Mouse (Mus musculus) forebrain, embryonic 16.5 days (tissue): ENCODE measurements at regions not wholly inside any gene's neighbourhood (a gene's known extent, or its start where the extent isn't known, plus 50 kb on each side); places are given as distances from the start of the nearest gene placed in this dataset.

Experiments
- ATAC-seq: fragments of 200-750 bp; cut with Nextera tagmentation; 2 replicates; pipeline ENCODE4 v1.8.0; 2017; ENCODE audit warnings: mild to moderate bottlenecking, moderate library complexity
- H3K27ac ChIP-seq: fragments of 300-500 bp; sonication (generic); 2 replicates; pipeline ENCODE4 v1.5.1; 2014; ENCODE audit warnings: low read length, control low read depth
- H3K27me3 ChIP-seq: fragments of 300-500 bp; sonication (generic); replicated peaks from 2 replicates; pipeline ENCODE4 v1.6.1; 2014; ENCODE audit warnings: low read length; ENCODE audit not compliant: control insufficient read depth, insufficient read depth
- H3K36me3 ChIP-seq: fragments of 300-500 bp; sonication (generic); 2 replicates; pipeline ENCODE4 v1.6.1; 2014; ENCODE audit not compliant: control insufficient read depth, insufficient read depth
- H3K4me1 ChIP-seq: fragments of 300-500 bp; sonication (generic); replicated peaks from 2 replicates; pipeline ENCODE4 v1.6.1; 2014; ENCODE audit warnings: low read length; ENCODE audit not compliant: control insufficient read depth, insufficient read depth
- H3K4me2 ChIP-seq: fragments of 300-500 bp; sonication (generic); 2 replicates; pipeline ENCODE4 v1.6.1; 2014; ENCODE audit warnings: mild to moderate bottlenecking, low read length, control low read depth
- H3K4me3 ChIP-seq: fragments of 300-500 bp; sonication (generic); replicated peaks from 2 replicates; pipeline ENCODE4 v1.5.1; 2014; ENCODE audit warnings: mild to moderate bottlenecking, low read length, control low read depth
- H3K9ac ChIP-seq: fragments of 300-500 bp; sonication (generic); replicated peaks from 2 replicates; pipeline ENCODE4 v1.6.1; 2014; ENCODE audit warnings: low read depth, low read length, control low read depth
- H3K9me3 ChIP-seq: fragments of 300-500 bp; sonication (generic); 2 replicates; pipeline ENCODE4 v1.6.1; 2016; ENCODE audit warnings: low read length; ENCODE audit not compliant: control insufficient read depth
- WGBS: fragments of 180-500 bp; shearing (Covaris S2); extraction: QIAGEN DNeasy Blood & Tissue Kit; methylation state at CpG from one replicate; pipeline ENCODE4 v1.1.7; 2014; 5-methylcytosine and 5-hydroxymethylcytosine counted together

DNA sequence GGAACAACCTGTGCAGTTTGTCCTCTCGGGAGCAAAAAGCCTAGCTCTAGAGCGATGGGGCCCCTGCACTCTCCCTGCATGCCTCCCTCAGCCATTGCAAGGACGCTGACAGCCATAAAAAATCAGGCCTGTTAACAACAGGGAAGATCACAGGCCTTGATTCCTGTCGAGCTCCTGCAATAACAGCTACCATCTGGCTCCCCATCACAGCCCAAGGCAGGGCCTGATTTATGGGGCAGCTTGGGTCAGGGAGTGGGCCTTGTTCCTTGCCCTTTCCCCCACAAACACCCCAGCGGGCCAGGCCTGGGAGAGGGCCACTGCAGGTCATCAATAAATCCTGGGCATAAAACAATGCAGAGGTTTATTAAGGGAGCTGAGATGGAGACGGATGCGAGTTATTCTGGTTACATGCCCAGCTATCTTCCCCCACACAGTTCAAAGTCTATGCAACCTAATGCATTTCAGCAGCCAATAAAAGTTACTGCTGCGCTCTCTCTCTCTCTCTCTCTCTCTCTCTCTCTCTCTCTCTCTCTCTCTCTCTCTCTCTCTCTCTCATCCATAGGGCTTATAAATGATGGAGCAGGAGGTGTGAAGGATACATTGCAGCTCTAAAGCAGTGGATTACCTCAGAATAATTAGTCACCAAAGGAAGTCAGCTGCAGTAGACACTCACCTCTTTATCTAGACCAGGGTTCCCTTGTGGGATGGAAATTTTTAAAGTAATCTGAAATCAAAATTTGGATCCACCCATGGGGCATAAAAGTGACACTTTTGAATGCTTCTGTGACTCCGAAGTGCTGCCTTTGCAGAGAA, 136.9 kb downstream of the Hsd17b3 start:
- WGBS, result 68% methylated on average over 9 of the region's 9 CpGs
- H3K4me2 ChIP-seq, result no peak overlapping the region
- no peak overlapping the region for H3K4me3 ChIP-seq
- no peaks in the 10 kb centered on the region for H3K4me1 ChIP-seq
- 0 out of 2 replicates have a peak, but pooled peaks cover 3% of the 10 kb centered on the region for H3K27me3 ChIP-seq
- no peak overlapping the region for H3K27ac ChIP-seq
- H3K9ac ChIP-seq, result no peak overlapping the region
- no peak for ATAC-seq
- no peaks in the 10 kb centered on the region for H3K36me3 ChIP-seq
- no peaks in the 10 kb centered on the region for H3K9me3 ChIP-seq

GRCm38 (mm10) chr13:63951136-63951535, 136.1 kb downstream of the Ercc6l2 start:
- 0 out of 2 replicates have a peak, but pooled peaks cover 3% of the 10 kb centered on the region for H3K27me3 ChIP-seq
- 67% methylated on average over 8 of the region's 8 CpGs for WGBS

More at GRCm38 (mm10) chr13:63951136-63951535, 136.1 kb downstream of the Ercc6l2 start:
- no peak overlapping the region for H3K9ac ChIP-seq
- no peaks in the 10 kb centered on the region for H3K9me3 ChIP-seq
- no peak overlapping the region for H3K4me2 ChIP-seq
- ATAC-seq, result no peak
- no peak overlapping the region for H3K4me3 ChIP-seq
- H3K27ac ChIP-seq, result no peak overlapping the region
- H3K36me3 ChIP-seq, result no peaks in the 10 kb centered on the region
- H3K4me1 ChIP-seq, result no peaks in the 10 kb centered on the region
